Mouse (Mus musculus): ENCODE results near the gene Vwce. TPM values are rescaled to one million over a fixed set of nuclear protein-coding genes. Genes with fewer than 3 reads are reported as not detected.

Gene Vwce
- 1.4 and 1.7 TPM in 2 replicates for polyA plus RNA-seq (2014; fragmentation: Nextera tagmentation; extraction: Ambion mirVana)

DNA sequence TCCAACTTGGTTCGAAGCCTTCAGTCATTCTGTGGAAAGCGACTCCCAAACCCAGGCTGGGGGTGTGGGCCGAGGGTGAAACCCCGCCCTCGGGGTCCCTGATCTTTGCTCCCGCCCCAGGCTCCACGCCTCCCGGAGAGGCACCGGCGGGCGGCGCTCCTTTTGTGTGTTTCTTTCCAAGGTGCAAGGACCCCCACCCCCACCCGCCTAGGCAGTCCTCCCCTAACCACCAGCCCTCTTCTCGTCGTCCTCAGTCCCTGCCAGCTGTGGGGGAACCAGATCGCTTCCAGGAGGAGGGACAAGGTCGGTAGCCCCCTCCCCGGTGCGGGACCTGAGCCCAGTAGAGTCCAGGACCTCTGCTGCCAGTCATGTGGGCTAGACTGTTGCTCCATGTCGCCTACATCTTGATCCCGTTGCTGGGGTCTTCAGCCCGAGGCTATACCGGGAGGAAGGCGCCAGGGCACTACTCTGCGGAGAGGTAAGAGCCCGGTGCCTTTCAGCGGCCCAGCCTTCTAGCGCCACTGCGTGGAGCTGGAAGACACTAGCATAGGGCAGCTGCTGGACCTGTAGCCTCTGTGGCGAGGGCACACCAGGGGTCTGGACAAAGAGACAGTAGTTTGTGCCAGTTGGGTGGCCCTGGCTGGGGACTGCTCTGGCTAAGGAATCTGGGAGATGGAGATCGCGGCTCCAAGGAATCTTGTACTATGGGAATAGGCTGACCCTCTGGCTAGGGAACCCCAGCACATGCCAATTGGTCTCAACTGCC lies at the start of gene Vwce:
Vwce (plus strand) TSS at position 108 of the 766 bp plus-strand sequence.
- peak; percentile 75 for ATAC-seq (ENCODE audit: insufficient number of reproducible peaks, low FRiP score, low TSS enrichment, low read depth)
- Histone ChIP-seq H3K27ac (replicated peaks; ENCODE audit: low read depth, low read length) (no peak within 1 kb of the TSS), H3K27me3 (ENCODE audit: control insufficient read depth, insufficient read depth, low read length) (no peaks in the 10 kb centered on the region), H3K4me1 (ENCODE audit: control insufficient read depth, insufficient read depth, low read length) (peaks cover 3% of the 10 kb centered on the region; the same call in 1 of the 2 replicates), H3K4me3 (ENCODE audit: low read depth, low read length) (peak within 1 kb of the TSS; percentile 35), H3K36me3 (ENCODE audit: control insufficient read depth, insufficient read depth, low read length) (peaks cover 7% of the 10 kb centered on the region), H3K9me3 (ENCODE audit: control insufficient read depth, low read length) (no peaks in the 10 kb centered on the region), H3K9ac (ENCODE audit: low read length) (peak within 1 kb of the TSS; percentile 59), H3K4me2 (ENCODE audit: low read depth, severe bottlenecking) (peak within 1 kb of the TSS; percentile 86)
- DNase-seq (ENCODE audit: low spot score) = peak; percentile 76
- WGBS = 2% methylated on average over 32 of the region's 32 CpGs

DNA sequence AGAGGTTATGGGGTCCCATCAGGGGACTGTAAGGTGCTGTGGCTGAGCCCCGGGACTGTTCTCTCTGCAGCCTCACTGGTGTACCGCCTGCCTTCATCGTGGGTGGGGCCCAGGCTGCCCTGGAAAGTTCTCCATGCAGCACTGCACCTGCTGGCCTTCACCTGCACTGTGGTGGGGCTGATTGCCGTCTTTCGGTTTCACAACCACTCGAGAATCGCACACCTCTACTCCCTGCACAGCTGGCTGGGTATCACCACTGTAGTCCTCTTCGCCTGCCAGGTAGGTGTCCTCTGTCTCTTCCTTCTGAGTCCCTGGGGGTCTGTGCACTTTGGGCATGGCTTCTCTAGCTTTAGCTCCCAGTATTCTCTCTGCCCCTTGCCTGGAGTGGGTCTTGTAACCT lies 48.9 kb upstream of the Vwce start:
- DNase-seq (ENCODE audit: low spot score) (no peak), ATAC-seq (ENCODE audit: insufficient number of reproducible peaks, low FRiP score, low TSS enrichment, low read depth) (no peak)
- Histone ChIP-seq H3K9me3 (ENCODE audit: control insufficient read depth, low read length) (no peaks in the 10 kb centered on the region), H3K4me1 (ENCODE audit: control insufficient read depth, insufficient read depth, low read length) (no peaks in the 10 kb centered on the region), H3K4me2 (ENCODE audit: low read depth, severe bottlenecking) (no peak overlapping the region), H3K36me3 (ENCODE audit: control insufficient read depth, insufficient read depth, low read length) (no peaks in the 10 kb centered on the region), H3K9ac (ENCODE audit: low read length) (no peak overlapping the region), H3K4me3 (ENCODE audit: low read depth, low read length) (no peak overlapping the region), H3K27me3 (ENCODE audit: control insufficient read depth, insufficient read depth, low read length) (no peaks in the 10 kb centered on the region), H3K27ac (replicated peaks; ENCODE audit: low read depth, low read length) (no peak overlapping the region)
- 88% methylated on average over 8 of the region's 8 CpGs for WGBS

DNA sequence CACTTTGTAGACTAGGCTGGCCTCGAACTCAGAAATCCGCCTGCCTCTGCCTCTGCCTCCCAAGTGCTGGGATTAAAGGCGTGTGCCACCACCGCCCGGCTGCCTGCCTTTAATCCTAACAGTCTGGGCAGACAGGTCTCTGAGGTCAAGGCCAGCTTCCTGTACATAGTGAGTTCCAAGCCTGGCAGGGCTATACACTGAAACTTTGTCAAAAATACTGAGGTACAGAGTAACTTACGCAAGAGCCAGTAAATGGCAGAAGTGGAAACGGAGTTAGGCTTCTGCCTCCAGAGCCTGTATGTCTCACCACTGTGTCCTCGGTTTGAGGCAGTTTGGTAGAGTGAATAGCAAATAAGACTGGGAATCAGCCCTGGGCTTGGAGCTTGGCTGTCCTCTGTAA lies 46.8 kb upstream of the Vwce start:
- no peak for DNase-seq (ENCODE audit: low spot score)
- Histone ChIP-seq H3K4me2 (ENCODE audit: low read depth, severe bottlenecking) (no peak overlapping the region), H3K4me1 (ENCODE audit: control insufficient read depth, insufficient read depth, low read length) (no peaks in the 10 kb centered on the region), H3K27ac (replicated peaks; ENCODE audit: low read depth, low read length) (no peak overlapping the region), H3K9ac (ENCODE audit: low read length) (no peak overlapping the region), H3K27me3 (ENCODE audit: control insufficient read depth, insufficient read depth, low read length) (no peaks in the 10 kb centered on the region), H3K36me3 (ENCODE audit: control insufficient read depth, insufficient read depth, low read length) (no peaks in the 10 kb centered on the region), H3K4me3 (ENCODE audit: low read depth, low read length) (no peak overlapping the region), H3K9me3 (ENCODE audit: control insufficient read depth, low read length) (no peaks in the 10 kb centered on the region)
- ATAC-seq (ENCODE audit: insufficient number of reproducible peaks, low FRiP score, low TSS enrichment, low read depth) = no peak
- 81% methylated on average over 8 of the region's 8 CpGs for WGBS

DNA sequence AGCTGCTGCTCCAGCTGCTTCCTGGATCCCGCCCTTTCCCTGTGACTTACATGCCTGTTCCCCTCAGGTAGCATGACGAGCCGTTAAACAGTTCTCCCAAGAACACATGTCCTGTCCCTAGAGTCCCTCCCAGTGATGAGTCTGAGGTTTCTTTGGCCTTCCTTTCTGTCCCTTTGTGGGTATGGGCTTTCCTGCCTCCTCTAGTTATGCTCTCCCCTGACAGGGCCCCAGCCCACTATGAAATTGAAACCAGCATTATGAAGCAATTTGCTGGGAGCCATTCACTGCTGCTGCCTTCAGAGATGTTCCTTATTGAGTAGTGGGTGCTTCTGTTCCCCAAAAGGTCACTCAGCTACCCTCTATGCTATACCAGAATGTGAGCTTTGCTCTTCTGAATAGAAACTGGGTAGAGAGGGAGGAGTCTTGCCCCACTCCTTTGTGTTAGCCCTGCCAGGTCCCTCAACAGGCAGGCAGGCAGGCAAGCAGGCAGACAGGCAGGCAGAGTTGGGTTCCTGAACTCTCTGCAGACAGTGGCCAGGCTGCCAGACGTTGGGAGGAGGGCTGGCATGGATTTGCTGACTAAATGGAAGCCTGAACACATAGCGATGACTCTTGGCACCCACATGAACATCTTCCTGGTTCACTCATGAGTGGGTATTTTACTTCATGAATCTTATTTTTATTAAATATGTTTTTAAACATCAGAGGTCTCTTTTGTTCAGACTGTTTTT lies 44.7 kb upstream of the Vwce start:
- Histone ChIP-seq H3K36me3 (ENCODE audit: control insufficient read depth, insufficient read depth, low read length) (no peaks in the 10 kb centered on the region; the same call in 1 of the 2 replicates), H3K9me3 (ENCODE audit: control insufficient read depth, low read length) (no peaks in the 10 kb centered on the region), H3K27ac (replicated peaks; ENCODE audit: low read depth, low read length) (no peak overlapping the region), H3K4me3 (ENCODE audit: low read depth, low read length) (no peak overlapping the region), H3K27me3 (ENCODE audit: control insufficient read depth, insufficient read depth, low read length) (no peaks in the 10 kb centered on the region), H3K4me2 (ENCODE audit: low read depth, severe bottlenecking) (no peak overlapping the region), H3K4me1 (ENCODE audit: control insufficient read depth, insufficient read depth, low read length) (no peaks in the 10 kb centered on the region), H3K9ac (ENCODE audit: low read length) (no peak overlapping the region)
- no peak for DNase-seq (ENCODE audit: low spot score)
- WGBS = 77% methylated on average over 5 of the region's 5 CpGs
- ATAC-seq (ENCODE audit: insufficient number of reproducible peaks, low FRiP score, low TSS enrichment, low read depth) = no peak

DNA sequence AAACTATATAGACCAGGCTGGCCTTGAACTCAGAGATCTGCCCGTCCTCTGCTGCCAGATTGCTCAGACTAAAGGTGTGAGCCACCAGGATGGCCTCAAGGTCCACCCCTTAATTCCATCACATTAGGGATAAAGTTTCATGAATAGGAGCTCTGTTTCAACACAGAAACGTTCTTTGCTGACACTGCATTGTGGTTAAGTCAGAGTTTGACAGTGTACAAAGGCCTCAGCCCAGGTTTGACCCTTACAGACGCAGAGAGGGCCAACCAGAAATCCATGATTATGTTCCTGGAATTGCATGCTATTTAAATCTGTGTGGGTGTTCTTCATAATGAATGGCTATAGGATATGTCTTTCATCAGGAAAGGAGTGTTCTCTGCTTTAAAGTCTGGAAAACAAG lies 43.7 kb upstream of the Vwce start:
- no peaks in the 10 kb centered on the region for H3K27me3 ChIP-seq (ENCODE audit: control insufficient read depth, insufficient read depth, low read length)
- DNase-seq (ENCODE audit: low spot score) = no peak
- ATAC-seq (ENCODE audit: insufficient number of reproducible peaks, low FRiP score, low TSS enrichment, low read depth) = no peak
- no peak overlapping the region for H3K9ac ChIP-seq (ENCODE audit: low read length)
- no peaks in the 10 kb centered on the region for H3K9me3 ChIP-seq (ENCODE audit: control insufficient read depth, low read length)
- no peaks in the 10 kb centered on the region; the same call in 1 of the 2 replicates for H3K36me3 ChIP-seq (ENCODE audit: control insufficient read depth, insufficient read depth, low read length)
- H3K4me3 ChIP-seq (ENCODE audit: low read depth, low read length) = no peak overlapping the region
- no peaks in the 10 kb centered on the region for H3K4me1 ChIP-seq (ENCODE audit: control insufficient read depth, insufficient read depth, low read length)
- 75% methylated on average over 3 of the region's 3 CpGs for WGBS
- H3K4me2 ChIP-seq (ENCODE audit: low read depth, severe bottlenecking) = no peak overlapping the region
- H3K27ac ChIP-seq (replicated peaks; ENCODE audit: low read depth, low read length) = no peak overlapping the region

DNA sequence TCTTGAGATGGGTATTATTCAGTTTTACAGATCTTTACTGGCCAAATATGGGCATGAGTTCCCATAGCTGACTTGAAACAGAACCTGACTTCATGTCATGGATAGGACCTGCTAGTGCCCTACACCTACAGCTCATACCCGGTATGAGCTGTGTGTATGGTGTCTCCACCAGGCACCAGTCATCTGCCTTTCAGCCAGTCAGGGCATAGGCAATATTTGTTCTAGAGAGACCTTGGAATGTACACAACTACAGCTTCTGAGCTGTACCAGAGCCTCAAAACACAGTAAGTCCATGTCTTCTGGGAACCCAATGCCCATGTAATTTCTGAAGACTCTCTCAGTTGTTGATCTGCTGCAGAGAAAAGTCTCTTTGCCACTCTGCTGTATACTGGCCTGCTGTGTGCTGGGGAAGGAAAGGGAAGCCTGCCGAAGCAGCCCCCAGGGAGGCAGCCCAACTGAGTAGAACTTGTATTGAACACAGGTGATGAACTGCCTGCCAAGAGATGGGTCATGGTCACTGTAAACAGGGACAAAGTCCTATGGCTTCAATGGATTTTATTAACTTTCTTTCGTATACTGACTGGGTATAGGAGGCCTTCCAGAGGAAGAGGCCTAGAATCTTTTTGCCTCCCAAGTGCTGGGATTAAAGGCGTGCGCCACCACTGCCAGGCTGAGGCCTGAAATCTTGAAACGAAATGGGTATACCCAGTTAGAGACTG lies 42.2 kb upstream of the Vwce start:
- H3K9me3 ChIP-seq (ENCODE audit: control insufficient read depth, low read length) = no peaks in the 10 kb centered on the region
- no peak overlapping the region for H3K4me2 ChIP-seq (ENCODE audit: low read depth, severe bottlenecking)
- no peak overlapping the region for H3K9ac ChIP-seq (ENCODE audit: low read length)
- ATAC-seq (ENCODE audit: insufficient number of reproducible peaks, low FRiP score, low TSS enrichment, low read depth) (no peak), DNase-seq (ENCODE audit: low spot score) (no peak)
- no peaks in the 10 kb centered on the region for H3K4me1 ChIP-seq (ENCODE audit: control insufficient read depth, insufficient read depth, low read length)
- H3K27me3 ChIP-seq (ENCODE audit: control insufficient read depth, insufficient read depth, low read length) = no peaks in the 10 kb centered on the region
- no peaks in the 10 kb centered on the region; the same call in 1 of the 2 replicates for H3K36me3 ChIP-seq (ENCODE audit: control insufficient read depth, insufficient read depth, low read length)
- H3K4me3 ChIP-seq (ENCODE audit: low read depth, low read length) = no peak overlapping the region
- no peak overlapping the region for H3K27ac ChIP-seq (replicated peaks; ENCODE audit: low read depth, low read length)
- WGBS = 95% methylated on average over 6 of the region's 6 CpGs

DNA sequence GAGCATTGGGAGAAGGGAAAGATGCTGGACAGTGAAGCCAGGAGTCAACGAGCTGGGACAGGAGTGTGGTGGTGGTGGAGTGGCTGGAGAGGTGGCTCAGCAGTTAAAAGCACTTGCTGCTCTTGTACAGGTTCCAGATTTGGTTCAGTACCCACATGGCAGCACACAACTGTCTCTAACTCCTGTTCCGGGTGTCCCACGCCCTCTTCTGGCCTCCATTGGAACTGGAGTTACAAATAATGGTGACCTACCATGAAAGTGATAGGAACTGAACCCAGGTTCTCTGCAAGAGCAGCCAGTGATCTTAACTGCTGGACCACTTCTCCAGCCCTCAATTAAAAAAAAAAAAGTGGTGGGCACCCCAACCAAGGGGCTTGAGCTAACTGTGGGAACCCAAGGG lies 35.8 kb upstream of the Vwce start:
- H3K9me3 ChIP-seq (ENCODE audit: control insufficient read depth, low read length) = no peaks in the 10 kb centered on the region
- 39% methylated on average over 3 of the region's 3 CpGs for WGBS
- peaks cover 3% of the 10 kb centered on the region; the same call in 1 of the 2 replicates for H3K4me1 ChIP-seq (ENCODE audit: control insufficient read depth, insufficient read depth, low read length)
- no peak overlapping the region for H3K27ac ChIP-seq (replicated peaks; ENCODE audit: low read depth, low read length)
- no peak overlapping the region for H3K4me3 ChIP-seq (ENCODE audit: low read depth, low read length)
- DNase-seq (ENCODE audit: low spot score) (peak; percentile 34), ATAC-seq (ENCODE audit: insufficient number of reproducible peaks, low FRiP score, low TSS enrichment, low read depth) (no peak)
- H3K27me3 ChIP-seq (ENCODE audit: control insufficient read depth, insufficient read depth, low read length) = no peaks in the 10 kb centered on the region
- H3K36me3 ChIP-seq (ENCODE audit: control insufficient read depth, insufficient read depth, low read length) = no peaks in the 10 kb centered on the region; the same call in 1 of the 2 replicates
- no peak overlapping the region for H3K9ac ChIP-seq (ENCODE audit: low read length)
- no peak overlapping the region for H3K4me2 ChIP-seq (ENCODE audit: low read depth, severe bottlenecking)

DNA sequence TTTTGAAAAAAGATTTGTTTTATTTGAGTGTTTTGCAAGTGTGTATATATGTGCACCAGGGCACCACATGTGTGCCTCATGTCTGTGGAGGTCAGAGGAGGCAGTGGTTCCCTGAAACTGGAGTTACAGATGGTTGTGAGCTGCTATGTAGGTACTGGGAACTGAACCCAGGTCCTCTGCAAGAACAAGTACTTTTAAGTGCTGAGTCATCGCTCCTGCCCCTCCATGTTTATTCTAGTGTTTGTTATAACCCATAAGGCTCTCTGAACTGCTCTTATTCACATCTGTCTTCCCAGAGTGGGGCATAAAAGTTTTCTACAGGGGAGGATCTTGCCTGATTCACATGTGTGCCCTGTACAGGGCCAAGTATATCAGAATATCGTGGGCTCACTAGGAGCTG lies 34.4 kb upstream of the Vwce start:
- Histone ChIP-seq H3K27me3 (ENCODE audit: control insufficient read depth, insufficient read depth, low read length) (no peaks in the 10 kb centered on the region), H3K4me1 (ENCODE audit: control insufficient read depth, insufficient read depth, low read length) (peaks cover 4% of the 10 kb centered on the region; the same call in 1 of the 2 replicates), H3K4me2 (ENCODE audit: low read depth, severe bottlenecking) (no peak overlapping the region), H3K9ac (ENCODE audit: low read length) (no peak overlapping the region), H3K36me3 (ENCODE audit: control insufficient read depth, insufficient read depth, low read length) (no peaks in the 10 kb centered on the region), H3K27ac (replicated peaks; ENCODE audit: low read depth, low read length) (no peak overlapping the region), H3K4me3 (ENCODE audit: low read depth, low read length) (no peak overlapping the region), H3K9me3 (ENCODE audit: control insufficient read depth, low read length) (no peaks in the 10 kb centered on the region)
- 94% methylated on average over 2 of the region's 2 CpGs for WGBS
- DNase-seq (ENCODE audit: low spot score) = no peak
- ATAC-seq (ENCODE audit: insufficient number of reproducible peaks, low FRiP score, low TSS enrichment, low read depth) = no peak
